Mouse (Mus musculus): ENCODE results near the gene Zfp811. TPM values are rescaled to one million over a fixed set of nuclear protein-coding genes. Genes with fewer than 3 reads are reported as not detected.

The Zfp811 gene
- total RNA-seq, 2 experiments from 2014 or later: 0.08 to 0.10 TPM

DNA sequence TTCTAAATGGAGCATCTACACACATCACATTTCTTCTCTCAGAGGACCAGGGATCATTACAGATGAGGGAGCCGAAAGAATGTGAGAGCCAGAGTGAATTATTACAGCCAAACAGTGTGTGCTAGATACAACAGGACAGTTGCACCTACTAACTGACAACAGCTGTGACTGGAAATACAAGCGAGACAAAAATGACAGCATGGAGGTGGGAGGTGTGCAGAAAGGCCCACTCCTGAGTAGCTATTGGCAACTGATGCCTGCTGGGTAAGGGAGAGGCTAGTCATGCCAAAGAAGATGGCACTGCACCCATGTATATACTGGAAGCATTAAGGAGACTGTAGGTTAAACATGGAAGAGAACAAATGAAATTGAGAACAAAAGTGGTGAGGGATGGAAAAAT, 43.3 kb downstream of the Zfp811 start:
- intact Hi-C loops (cut with DNase I): loop anchor here (5.0 kb wide), 1 partner anchor 181 kb away; the partner anchor contains the start of gene Cyp4f13
- no peak for DNase-seq

GRCm38 (mm10) chr17:32757331-32757730, 52.4 kb downstream of the Zfp811 start:
- intact Hi-C loops (cut with DNase I): no loop called here
- DNase-seq: no peak

GRCm38 (mm10) chr17:32753634-32754033, 56.1 kb downstream of the Zfp811 start:
- intact Hi-C loops (cut with DNase I): no loop called here
- DNase-seq: no peak

GRCm38 (mm10) chr17:32752813-32753360, 56.8 kb downstream of the Zfp811 start:
- DNase-seq: no peak
- intact Hi-C loops (cut with DNase I): no loop called here

GRCm38 (mm10) chr17:32750611-32751010, 59.1 kb downstream of the Zfp811 start:
- intact Hi-C loops (cut with DNase I): no loop called here
- no peak for DNase-seq

Other genes with a start within 250 kb of the Zfp811 start
- gene Cyp4f37, start 188.6 kb downstream of the Zfp811 start, total RNA-seq (2021): not detected
- gene Cyp4f40, start 151.0 kb downstream of the Zfp811 start, total RNA-seq (2021): not detected
- not detected for gene Cyp4f15, start 124.3 kb downstream of the Zfp811 start, total RNA-seq (2021)
- 10 to 100 TPM; 16.9 to 21.8 TPM for gene Zfp871, start 21.6 kb downstream of the Zfp811 start, total RNA-seq (2021)
- gene Zfp799, start 20.3 kb upstream of the Zfp811 start, total RNA-seq (2021): 1 to 10 TPM; 5.5 to 5.8 TPM
- gene Zfp870, start 81.7 kb upstream of the Zfp811 start, total RNA-seq (2021): 1 to 10 TPM; 3.8 to 6.8 TPM
- gene Cyp4f14, start 107.4 kb upstream of the Zfp811 start, total RNA-seq (2021): under 1 TPM in 1 of 2 experiments, not detected in 1; 0.27 TPM
- gene Cyp4f13, start 137.5 kb upstream of the Zfp811 start, total RNA-seq (2021): 10 to 100 TPM in 1 of 2 experiments, 1 to 10 TPM in 1; 8.6 to 10.8 TPM
- gene Zfp472, start 155.9 kb upstream of the Zfp811 start, total RNA-seq (2021): 1 to 10 TPM; 1.3 to 1.5 TPM
- 1 to 10 TPM; 3.1 to 5.4 TPM for gene Zfp952, start 183.2 kb upstream of the Zfp811 start, total RNA-seq (2021)
- 1 to 10 TPM; 1.5 to 2.4 TPM for gene Zfp763, start 223.5 kb upstream of the Zfp811 start, total RNA-seq (2021)

All from gastrocnemius, postnatal 36 days (tissue).